ENCODE assay signal across 9 mouse cellular contexts in genomic region chr14:29940313-29940812, GRCm38 (mm10). TPM values are rescaled to one million over a fixed set of nuclear protein-coding genes. Genes with fewer than 3 reads are reported as not detected.
A peak's percentile ranks its signal among the peaks of the same experiment; 100 is the strongest.
DNase-seq lines count a peak whose midpoint lies in the region; ATAC-seq and TF ChIP-seq lines count a peak whose summit lies in the region.
"Had no signal": no experiment of that assay in that cellular context is flagged by ENCODE, and none has a peak within 500 bp of the region (broad histone marks: within the 10 kb centered on the region; RNA-seq: fewer than 3 reads in every experiment).

No protein-coding gene starts in this region.

- H3K36me3 ChIP-seq in MEL (ENCODE audit: control insufficient read depth in 1 of 2, insufficient read depth in 2 of 2, low read length in 2 of 2), result peaks cover 0 to 6% of the 10 kb centered on the region in 2 experiments; a peak in 2 of 4 replicates
- no peaks in the 10 kb centered on the region for H3K36me3 ChIP-seq in forebrain, embryonic 15.5 days
- H3K36me3 ChIP-seq in midbrain, embryonic 12.5 days, result no peaks in the 10 kb centered on the region

- no peaks in the 10 kb centered on the region for H3K9me3 ChIP-seq in MEL (replicated peaks; ENCODE audit: insufficient read depth, low read length)
- no peaks in the 10 kb centered on the region for H3K9me3 ChIP-seq in forebrain, embryonic 15.5 days
- H3K9me3 ChIP-seq in midbrain, embryonic 12.5 days, result no peaks in the 10 kb centered on the region

- H3K4me2 ChIP-seq in forebrain, embryonic 15.5 days (replicated peaks), result peak overlapping the region; percentile 23
- H3K4me2 ChIP-seq in midbrain, embryonic 12.5 days (replicated peaks), result peak overlapping the region; percentile 43

- H3K9ac ChIP-seq in MEL (ENCODE audit: control insufficient read depth, low read depth, low read length, poor library complexity, severe bottlenecking), result no peak overlapping the region
- H3K9ac ChIP-seq in forebrain, embryonic 15.5 days (replicated peaks), result no peak overlapping the region; the same call in 1 of the 2 replicates
- H3K9ac ChIP-seq in midbrain, embryonic 12.5 days (replicated peaks), result no peak overlapping the region

- no peak for TF ChIP-seq POLR2A in MEL (IDR thresholded peaks at IDR 0.05; ENCODE audit: control insufficient read depth in 1 of 2, insufficient read depth in 1 of 2, low read depth in 1 of 2, low read length in 2 of 2, poor library complexity in 1 of 2)
- no peak for TF ChIP-seq POLR2A in brain, embryonic 14.5 days (IDR thresholded peaks at IDR 0.05; ENCODE audit: borderline replicate concordance, extremely low read depth, insufficient read depth, insufficient read length, poor library complexity, severe bottlenecking)

- no peaks in the 10 kb centered on the region for H3K27me3 ChIP-seq in MEL (ENCODE audit: control insufficient read depth in 1 of 2, insufficient read depth in 2 of 2, low read length in 2 of 2)
- no peaks in the 10 kb centered on the region for H3K27me3 ChIP-seq in forebrain, embryonic 15.5 days
- H3K27me3 ChIP-seq in midbrain, embryonic 12.5 days, result peaks cover 16% of the 10 kb centered on the region

- H3K79me2 ChIP-seq in MEL (ENCODE audit: control insufficient read depth, insufficient read depth, low read length, poor library complexity), result no peaks in the 10 kb centered on the region

- TF ChIP-seq CTCF in MEL (IDR thresholded peaks at IDR 0.05 in 2 of 3, conservative IDR thresholded peaks at IDR 0.05 in 1 of 3; ENCODE audit: control insufficient read depth in 1 of 3, insufficient read depth in 1 of 3, low read depth in 2 of 3, low read length in 3 of 3, poor library complexity in 1 of 3, severe bottlenecking in 1 of 3), result no peak
- no peak for TF ChIP-seq CTCF in brain, embryonic 14.5 days (IDR thresholded peaks at IDR 0.05; ENCODE audit: borderline replicate concordance, extremely low read depth, insufficient read depth, insufficient read length)

- peaks cover 1 to 10% of the 10 kb centered on the region in 2 experiments; a peak in 1 of 4 replicates for H3K4me1 ChIP-seq in MEL (ENCODE audit: control insufficient read depth in 1 of 2, insufficient read depth in 2 of 2, low read length in 2 of 2)
- peaks cover 6% of the 10 kb centered on the region; the same call in 1 of the 2 replicates for H3K4me1 ChIP-seq in forebrain, embryonic 15.5 days
- H3K4me1 ChIP-seq in midbrain, embryonic 12.5 days, result peaks cover 5% of the 10 kb centered on the region; the same call in 1 of the 2 replicates

- no peak overlapping the region for H3K4me3 ChIP-seq in MEL (ENCODE audit: control insufficient read depth in 1 of 2, insufficient read depth in 1 of 2, low read depth in 2 of 2, low read length in 2 of 2)
- H3K4me3 ChIP-seq in forebrain, embryonic 15.5 days, result no peak overlapping the region
- no peak overlapping the region for H3K4me3 ChIP-seq in midbrain, embryonic 12.5 days
- H3K4me3 ChIP-seq: layer of hippocampus, adult 2 months had no signal

- no peak; the same call in 1 of the 2 replicates for ATAC-seq in forebrain, embryonic 15.5 days (replicated peaks)
- ATAC-seq in midbrain, embryonic 12.5 days (ENCODE audit: low FRiP score, low read depth), result peak; percentile 71
- ATAC-seq: Patski had no signal

- 11% methylated on average over 10 of the region's 10 CpGs for WGBS in forebrain, embryonic 15.5 days
- WGBS in midbrain, embryonic 12.5 days, result 5% methylated on average over 10 of the region's 10 CpGs

- peak; percentile 66 for DNase-seq in MEL (ENCODE audit: low read depth, low spot score)
- peak; percentile 75 for DNase-seq in brain, embryonic 14.5 days (ENCODE audit: low read depth)
- no peak for DNase-seq in left cerebral cortex, adult 8-10 months (ENCODE audit: low spot score in 2 of 2)
- DNase-seq in gastrocnemius, adult 8-10 months (ENCODE audit: low spot score in 2 of 2), result no peak
- DNase-seq in spleen, adult 18-20 months, result no peak

- no peak for TF ChIP-seq RAD21 in MEL (IDR thresholded peaks at IDR 0.05; ENCODE audit: low read depth, low read length)

- peak; percentile 72 to 77 for TF ChIP-seq EP300 in MEL (IDR thresholded peaks at IDR 0.05; ENCODE audit: low read depth in 1 of 2, low read length in 2 of 2)

- H3K27ac ChIP-seq in MEL (ENCODE audit: control insufficient read depth, low read depth, low read length), result no peak overlapping the region
- no peak overlapping the region for H3K27ac ChIP-seq in forebrain, embryonic 15.5 days (replicated peaks)
- no peak overlapping the region for H3K27ac ChIP-seq in midbrain, embryonic 12.5 days (replicated peaks)
- H3K27ac ChIP-seq: layer of hippocampus, adult 2 months had no signal

TF ChIP-seq in MEL, 35 proteins besides CTCF, POLR2A, EP300 and RAD21:
- TF ChIP-seq ZNF384 (IDR thresholded peaks at IDR 0.05; ENCODE audit: low read depth, low read length) (no peak), E2F4 (IDR thresholded peaks at IDR 0.05; ENCODE audit: borderline replicate concordance, low read depth, low read length) (no peak), BHLHE40 (IDR thresholded peaks at IDR 0.05; ENCODE audit: borderline replicate concordance, low read depth, low read length) (no peak), POLR2AphosphoS5 (IDR thresholded peaks at IDR 0.05; ENCODE audit: borderline replicate concordance, low read depth, low read length) (no peak), CHD1 (IDR thresholded peaks at IDR 0.05; ENCODE audit: low read depth, low read length) (no peak), ETS1 (IDR thresholded peaks at IDR 0.05; ENCODE audit: low read depth, low read length) (peak; percentile 61), USF2 (IDR thresholded peaks at IDR 0.05; ENCODE audit: borderline replicate concordance in 1 of 2, insufficient read depth in 1 of 2, low read depth in 1 of 2, low read length in 2 of 2) (no peak), ZKSCAN1 (IDR thresholded peaks at IDR 0.05; ENCODE audit: low read depth, low read length) (no peak), GATA1 (IDR thresholded peaks at IDR 0.05; ENCODE audit: low read depth, low read length) (peak; percentile 87), SMC3 (IDR thresholded peaks at IDR 0.05; ENCODE audit: low read depth, low read length) (no peak), UBTF (IDR thresholded peaks at IDR 0.05; ENCODE audit: borderline replicate concordance, insufficient read depth, low read depth, low read length) (no peak), MYB (IDR thresholded peaks at IDR 0.05; ENCODE audit: low read depth, low read length) (no peak), USF1 (IDR thresholded peaks at IDR 0.05; ENCODE audit: low read depth, low read length) (no peak), POLR2AphosphoS2 (IDR thresholded peaks at IDR 0.05; ENCODE audit: low read length) (no peak), ZC3H11A (IDR thresholded peaks at IDR 0.05; ENCODE audit: low read depth, low read length) (no peak), RCOR1 (IDR thresholded peaks at IDR 0.05; ENCODE audit: low read depth, low read length) (peak; percentile 38; the same call in 1 of the 2 replicates), KAT2A (conservative IDR thresholded peaks at IDR 0.05; ENCODE audit: low read depth, low read length) (no peak), MXI1 (IDR thresholded peaks at IDR 0.05; ENCODE audit: low read depth, low read length) (no peak), ZMIZ1 (IDR thresholded peaks at IDR 0.05; ENCODE audit: low read depth, low read length) (no peak), TCF12 (IDR thresholded peaks at IDR 0.05; ENCODE audit: low read depth, low read length) (peak; percentile 89), MEF2A (IDR thresholded peaks at IDR 0.05; ENCODE audit: extremely low read depth, insufficient replicate concordance, low read depth, low read length, poor library complexity, severe bottlenecking) (no peak), JUND (IDR thresholded peaks at IDR 0.05; ENCODE audit: low read depth, low read length) (no peak), ELF1 (IDR thresholded peaks at IDR 0.05; ENCODE audit: low read depth, low read length) (peak; percentile 34), MAZ (IDR thresholded peaks at IDR 0.05; ENCODE audit: low read depth, low read length) (no peak), TAL1 (IDR thresholded peaks at IDR 0.05; ENCODE audit: low read length) (no peak), MYC (IDR thresholded peaks at IDR 0.05; ENCODE audit: low read depth, low read length) (no peak), NRF1 (IDR thresholded peaks at IDR 0.05; ENCODE audit: insufficient read depth, low read depth, low read length, poor library complexity, severe bottlenecking) (no peak), HCFC1 (IDR thresholded peaks at IDR 0.05; ENCODE audit: low read depth, low read length) (no peak)

RNA-seq across cellular contexts. Expression of gene Selenok, which starts 27.7 kb away (rescaled TPM):
- total RNA-seq in MEL (2012; rRNA removed), result 49.8 and 55.9 TPM in 2 replicates
- polyA plus RNA-seq in MEL (2012; ENCODE audit: insufficient read depth in 1 of 2, insufficient read length in 2 of 2, low read depth in 1 of 2, low replicate concordance in 2 of 2, missing spikeins in 1 of 2), result 10 to 100 TPM in 1 of 2 experiments, not detected in 1; 71.1 TPM
- polyA plus RNA-seq in brain, embryonic 14.5 days (2012; rRNA removed), result 150 and 158 TPM in 2 replicates
- polyA plus RNA-seq in forebrain, embryonic 15.5 days (2015; fragmentation: Nextera tagmentation; extraction: Ambion mirVana), result 440 and 448 TPM in 2 replicates
- 379 and 408 TPM in 2 replicates for polyA plus RNA-seq in midbrain, embryonic 12.5 days (2016; fragmentation: Nextera tagmentation; extraction: Ambion mirVana)
- 100 to 1,000 TPM; 115 to 127 (median 122) TPM for total RNA-seq in left cerebral cortex, adult 8-10 months (2022)
- total RNA-seq in gastrocnemius, adult 8-10 months (2022), result 100 to 1,000 TPM in 1 of 4 experiments, 10 to 100 TPM in 3; 80.9 to 112 (median 89.0) TPM

RNA-seq across cellular contexts. Expression of gene Actr8, which starts 37.8 kb away (rescaled TPM):
- 34.7 and 36.4 TPM in 2 replicates for total RNA-seq in MEL (2012; rRNA removed)
- 10 to 100 TPM in 1 of 2 experiments, not detected in 1; 31.0 TPM for polyA plus RNA-seq in MEL (2012; ENCODE audit: insufficient read depth in 1 of 2, insufficient read length in 2 of 2, low read depth in 1 of 2, low replicate concordance in 2 of 2, missing spikeins in 1 of 2)
- polyA plus RNA-seq in brain, embryonic 14.5 days (2012; rRNA removed), result 49.4 and 59.5 TPM in 2 replicates
- 85.2 and 86.6 TPM in 2 replicates for polyA plus RNA-seq in forebrain, embryonic 15.5 days (2015; fragmentation: Nextera tagmentation; extraction: Ambion mirVana)
- polyA plus RNA-seq in midbrain, embryonic 12.5 days (2016; fragmentation: Nextera tagmentation; extraction: Ambion mirVana), result 97.8 and 97.9 TPM in 2 replicates
- total RNA-seq in left cerebral cortex, adult 8-10 months (2022), result 10 to 100 TPM; 81.1 to 94.3 (median 86.4) TPM
- total RNA-seq in gastrocnemius, adult 8-10 months (2022), result 10 to 100 TPM; 31.3 to 36.8 (median 33.2) TPM

Comparison
In these comparisons a context has a peak if more than half of its experiments do, and no peak if none do; other contexts are left out.
1. DNase-seq: peak in MEL (single experiment) and brain, embryonic 14.5 days (single experiment); none in left cerebral cortex, adult 8-10 months (0 of 2), gastrocnemius, adult 8-10 months (0 of 2) and spleen, adult 18-20 months (0 of 2).